Comparison of ENCODE assay signal across 12 mouse cellular contexts in the genomic region with DNA sequence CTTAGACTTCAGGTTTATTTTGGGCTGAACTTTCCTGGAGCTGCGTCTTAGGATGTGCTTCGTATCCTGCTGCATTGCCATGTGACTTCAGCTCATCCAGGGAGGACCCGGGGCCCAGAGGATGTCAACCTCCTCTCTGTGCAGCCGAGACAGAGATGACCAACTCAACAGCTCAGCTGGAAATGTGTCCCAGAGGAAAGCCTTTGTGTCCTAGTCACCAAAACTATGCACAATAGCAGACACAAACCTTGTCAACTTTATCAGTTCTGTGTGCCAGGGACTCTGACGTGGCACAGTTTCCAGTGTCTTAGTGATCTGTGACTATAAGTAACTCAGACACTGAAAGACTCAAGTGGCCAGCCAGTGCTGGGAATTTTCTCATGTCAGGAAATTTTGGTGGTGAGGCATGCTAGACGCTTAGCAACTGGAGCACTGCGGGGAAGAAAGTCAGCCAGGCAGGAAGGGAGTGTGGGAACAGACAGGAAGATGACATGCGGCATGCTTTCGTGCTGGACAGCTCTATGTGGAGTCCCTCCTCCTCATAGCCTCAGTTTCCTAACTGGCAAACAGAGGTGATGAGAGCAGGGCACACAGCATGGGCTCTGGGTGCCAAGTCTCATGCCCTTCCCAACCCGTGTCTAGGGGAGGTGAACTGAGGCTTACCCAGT.
A peak's percentile ranks its signal among the peaks of the same experiment; 100 is the strongest.
DNase-seq lines count a peak whose midpoint lies in the region; ATAC-seq and TF ChIP-seq lines count a peak whose summit lies in the region.
"Had no signal": no experiment of that assay in that cellular context is flagged by ENCODE, and none has a peak within 500 bp of the region (broad histone marks: within the 10 kb centered on the region; RNA-seq: fewer than 3 reads in every experiment).

No protein-coding gene starts in this region.

- 57% methylated on average over 10 of the region's 10 CpGs for WGBS in kidney, embryonic 16.5 days

- no peak overlapping the region for H3K9ac ChIP-seq in kidney, embryonic 16.5 days (replicated peaks; ENCODE audit: low read length)
- H3K9ac ChIP-seq: embryonic facial prominence, embryonic 15.5 days; liver, embryonic 13.5 days had no signal

- DNase-seq in adrenal gland, adult (ENCODE audit: inconsistent age in 2 of 2, low spot score in 1 of 2), result peak; percentile 53 to 68
- no peak for DNase-seq in adrenal gland, postnatal 25 days
- no peak for DNase-seq in cerebellum, adult 9-11 months
- DNase-seq in urinary bladder, postnatal 10 days (ENCODE audit: low spot score), result no peak
- DNase-seq: cerebellum, postnatal 10 days; liver, embryonic 13.5 days had no signal

- peaks cover 6% of the 10 kb centered on the region for H3K27me3 ChIP-seq in megakaryocyte, embryonic 14.5 days (replicated peaks)
- no peaks in the 10 kb centered on the region for H3K27me3 ChIP-seq in kidney, embryonic 16.5 days (ENCODE audit: insufficient read depth, low read length)
- no peaks in the 10 kb centered on the region for H3K27me3 ChIP-seq in myocyte (ENCODE audit: control insufficient read depth, insufficient read depth, insufficient read length)
- H3K27me3 ChIP-seq: embryonic facial prominence, embryonic 15.5 days; liver, embryonic 13.5 days had no signal

- H3K4me1 ChIP-seq in megakaryocyte, embryonic 14.5 days, result peaks cover 32% of the 10 kb centered on the region
- H3K4me1 ChIP-seq in kidney, embryonic 16.5 days (ENCODE audit: insufficient read depth, low read length), result no peaks in the 10 kb centered on the region
- H3K4me1 ChIP-seq: embryonic facial prominence, embryonic 15.5 days; liver, embryonic 13.5 days had no signal

- peak overlapping the region; percentile 78 for H3K4me3 ChIP-seq in megakaryocyte, embryonic 14.5 days (replicated peaks)
- H3K4me3 ChIP-seq in kidney, embryonic 16.5 days (ENCODE audit: low read length), result no peak overlapping the region
- H3K4me3 ChIP-seq in myocyte, result no peak overlapping the region
- H3K4me3 ChIP-seq: embryonic facial prominence, embryonic 15.5 days; liver, embryonic 13.5 days had no signal

- H3K36me3 ChIP-seq in megakaryocyte, embryonic 14.5 days (replicated peaks; ENCODE audit: low read length), result no peaks in the 10 kb centered on the region
- no peaks in the 10 kb centered on the region for H3K36me3 ChIP-seq in kidney, embryonic 16.5 days (ENCODE audit: insufficient read depth, low read length)
- H3K36me3 ChIP-seq in myocyte (ENCODE audit: control insufficient read depth, insufficient read depth), result no peaks in the 10 kb centered on the region
- H3K36me3 ChIP-seq: embryonic facial prominence, embryonic 15.5 days; liver, embryonic 13.5 days had no signal

- TF ChIP-seq POLR2A in myocyte (IDR thresholded peaks at IDR 0.05; ENCODE audit: insufficient read length, low read depth), result no peak

- H3K4me2 ChIP-seq in kidney, embryonic 16.5 days (replicated peaks; ENCODE audit: low read depth, low read length), result no peak overlapping the region
- H3K4me2 ChIP-seq in myocyte (ENCODE audit: low read depth), result no peak overlapping the region
- H3K4me2 ChIP-seq: embryonic facial prominence, embryonic 15.5 days; liver, embryonic 13.5 days had no signal

- ATAC-seq in megakaryocyte, adult 5-6 weeks (ENCODE audit: poor library complexity, severe bottlenecking), result no peak
- ATAC-seq in kidney, embryonic 16.5 days (ENCODE audit: low FRiP score, low TSS enrichment), result 0 out of 2 replicates have a peak, but pooled peaks have one; percentile 23
- ATAC-seq: midbrain, embryonic 16.5 days had no signal

- no peak overlapping the region for H3ac ChIP-seq in myocyte (ENCODE audit: control insufficient read depth, insufficient read length)

- H3K9me3 ChIP-seq in megakaryocyte, embryonic 14.5 days, result no peaks in the 10 kb centered on the region
- H3K9me3 ChIP-seq in kidney, embryonic 16.5 days (ENCODE audit: low read length), result no peaks in the 10 kb centered on the region
- H3K9me3 ChIP-seq: embryonic facial prominence, embryonic 15.5 days; liver, embryonic 13.5 days had no signal

- H3K27ac ChIP-seq in kidney, embryonic 16.5 days (ENCODE audit: low read length), result peak overlapping the region; percentile 7; the same call in 1 of the 2 replicates
- H3K27ac ChIP-seq: embryonic facial prominence, embryonic 15.5 days; liver, embryonic 13.5 days had no signal

- H3K79me2 ChIP-seq in myocyte (ENCODE audit: control insufficient read depth, insufficient read depth), result no peaks in the 10 kb centered on the region

TF ChIP-seq in myocyte, 11 proteins besides CTCF, POLR2A, EP300 and RAD21:
- TF ChIP-seq REST (IDR thresholded peaks at IDR 0.05; ENCODE audit: insufficient read depth, insufficient read length), result peak; percentile 11
- no peak for TF ChIP-seq TCF12 (IDR thresholded peaks at IDR 0.05; ENCODE audit: insufficient read depth, poor library complexity, severe bottlenecking)
- no peak for TF ChIP-seq CEBPB (IDR thresholded peaks at IDR 0.05; ENCODE audit: insufficient read depth, poor library complexity, severe bottlenecking)

Comparison
In these comparisons a context has a peak if more than half of its experiments do, and no peak if none do; other contexts are left out.
1. DNase-seq: peak in adrenal gland, adult (2 of 2); none in adrenal gland, postnatal 25 days (single experiment), cerebellum, adult 9-11 months (single experiment) and urinary bladder, postnatal 10 days (single experiment).